Mouse (Mus musculus): Measurements from ENCODE around the gene Gas2l2.

DNA sequence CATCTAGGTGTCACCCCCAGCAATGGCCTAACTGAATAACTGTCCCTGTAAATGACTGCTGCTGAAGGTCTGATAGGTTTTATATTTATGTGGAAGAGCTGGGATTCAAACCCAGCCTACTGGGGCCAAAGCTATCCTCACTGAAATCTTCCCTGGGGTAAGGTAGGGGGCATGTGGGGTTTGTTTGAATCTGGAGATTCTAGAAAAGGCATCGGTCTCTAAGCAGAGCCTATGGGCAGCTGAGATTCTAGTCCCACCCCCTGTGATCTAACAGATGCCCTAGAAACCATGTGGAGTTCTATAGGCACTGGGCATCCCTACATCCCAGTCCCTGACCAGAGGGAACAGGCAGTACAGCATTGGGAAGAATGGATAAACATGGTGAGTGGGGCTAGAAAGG is 8.1 kb upstream of the Gas2l2 start, which contains the start of gene 1700020L24Rik:
- TF ChIP-seq CTCF (IDR thresholded peaks at IDR 0.05) (no peak), POLR2A (IDR thresholded peaks at IDR 0.05; ENCODE audit: insufficient read depth, low read depth, low read length) (no peak)

Measured in heart, adult 2 months (tissue).